Mouse (Mus musculus) regulatory T cell (primary cell): ENCODE measurements at regions not wholly inside any gene's neighbourhood (a gene's known extent, or its start where the extent isn't known, plus 50 kb on each side); places are given as distances from the start of the nearest gene placed in this dataset.
"Not testable (repeated sequence)": the region's sequence is repeated elsewhere in the genome, so short reads cannot be mapped to it uniquely, and the experiment has no call there.

Experiments used
- in situ Hi-C: fragments of 300-600 bp; cut with MboI, MseI; formaldehyde crosslinking; loops from one replicate; pipeline ENCODE4 v1.15.1; 2025; ENCODE audit warnings: high pct_unique_total_duplicates

DNA sequence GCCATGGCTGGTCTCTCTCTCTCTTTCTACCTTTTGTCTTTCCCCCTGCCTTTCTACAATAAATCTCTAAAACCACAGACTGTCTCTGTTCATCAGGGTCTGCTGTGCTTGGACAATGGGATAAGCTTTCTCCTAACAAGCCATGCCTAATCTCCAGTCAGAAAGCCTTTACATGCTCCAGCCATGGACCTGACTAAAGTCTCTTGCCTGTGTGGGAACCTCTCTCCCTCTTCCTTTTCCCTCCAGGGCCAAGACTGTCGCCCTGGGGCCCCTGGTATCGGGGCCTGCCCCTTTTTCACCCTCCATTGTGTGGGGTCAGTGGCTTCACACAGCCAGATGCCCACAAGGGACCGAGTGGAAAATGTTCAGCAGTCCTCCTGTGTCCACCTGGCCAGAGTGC lies 1151.3 kb upstream of the Prmt6 start:
- in situ Hi-C loops, result no loop called here

DNA sequence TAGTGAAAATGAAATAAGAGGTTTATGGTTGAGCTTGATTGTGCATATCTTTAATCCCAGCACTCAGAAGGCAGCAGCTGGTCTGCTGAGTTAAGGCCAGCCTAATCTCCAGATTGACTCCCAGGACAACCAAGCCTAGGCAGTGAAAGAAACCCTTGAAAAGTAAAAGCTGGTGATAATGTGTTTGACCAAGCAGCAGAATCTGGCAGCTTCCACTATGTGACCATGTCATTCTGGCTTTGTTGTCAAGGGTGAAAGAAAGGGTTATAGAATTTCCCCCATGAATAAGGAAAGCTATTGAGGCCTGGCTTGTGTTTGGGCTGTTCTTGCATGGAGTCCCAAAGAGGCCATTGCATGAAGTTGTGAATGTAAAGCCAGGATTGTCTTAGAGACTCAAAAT lies 1142.3 kb upstream of the Prmt6 start:
- in situ Hi-C loops, result no loop called here

DNA sequence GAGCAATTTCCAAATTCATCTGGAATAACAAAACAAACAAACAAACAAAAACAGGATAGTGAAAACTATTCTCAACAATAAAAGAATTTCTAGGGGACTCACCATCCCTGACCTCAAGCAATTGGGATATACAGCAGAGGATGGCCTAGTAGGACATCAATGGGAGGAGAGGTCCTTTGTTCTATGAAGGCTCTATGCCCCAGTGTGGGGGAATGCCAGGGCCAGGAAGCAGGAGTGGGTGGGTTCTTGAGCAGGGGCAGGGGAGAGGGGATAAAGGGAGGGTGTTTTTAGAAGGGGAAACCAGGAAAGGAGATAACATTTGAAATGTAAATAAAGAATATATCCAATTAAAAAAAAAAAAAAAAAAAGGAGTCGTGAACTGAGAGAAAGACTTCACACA lies 1141.9 kb upstream of the Prmt6 start:
- in situ Hi-C loops, result not testable (repeated sequence)

GRCm38 (mm10) chr3:111386745-111387144 lies 1135.9 kb upstream of the Prmt6 start:
- in situ Hi-C loops, result loop anchor here (10.0 kb wide), 1 partner anchor 572 kb away; no protein-coding TSS in a partner anchor

DNA sequence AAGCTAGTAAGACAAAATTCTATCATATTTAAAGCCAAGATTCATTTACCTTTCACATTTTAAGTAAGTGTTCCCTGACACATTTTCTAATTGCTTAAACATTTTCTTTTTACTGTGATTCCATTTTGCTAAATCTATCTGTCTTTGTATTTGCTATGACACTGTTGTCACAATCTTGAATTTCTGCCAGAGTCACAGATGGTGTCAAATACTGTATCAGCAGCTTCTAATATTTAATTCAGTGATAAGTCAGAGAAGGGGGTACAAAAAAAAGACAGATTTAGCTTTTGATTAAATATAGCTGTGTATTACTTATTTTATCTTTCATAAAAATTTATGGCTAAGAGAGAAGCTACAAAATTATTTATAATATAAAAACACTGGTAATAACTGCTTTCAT lies 1135.5 kb upstream of the Prmt6 start:
- in situ Hi-C loops, result loop anchor here (10.0 kb wide), 1 partner anchor 572 kb away; no protein-coding TSS in a partner anchor

- in situ Hi-C loops, result loop anchor here (10.0 kb wide), 1 partner anchor 571 kb away; no protein-coding TSS in a partner anchor
Measured at GRCm38 (mm10) chr3:111385627-111386026, 1134.8 kb upstream of the Prmt6 start.

DNA sequence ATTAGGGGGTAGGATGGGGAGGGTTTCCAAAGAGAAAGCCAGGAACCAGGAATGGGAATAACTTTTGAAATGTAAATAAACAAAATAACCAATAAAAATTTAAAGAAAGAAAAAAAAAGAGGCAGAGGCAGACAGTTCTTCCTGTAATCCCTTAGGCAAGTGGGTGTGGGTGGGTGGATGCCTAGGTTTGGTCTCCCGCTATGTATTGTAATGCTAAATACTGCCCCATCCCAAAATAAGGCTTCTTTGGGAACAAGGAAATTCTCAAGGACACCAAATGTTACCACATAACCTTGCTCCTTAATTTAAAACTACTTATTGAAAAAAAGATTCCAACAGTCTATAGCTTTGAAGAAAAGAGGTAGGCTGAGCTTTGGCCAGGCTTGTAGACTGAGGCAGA lies 1120.5 kb upstream of the Prmt6 start:
- in situ Hi-C loops, result no loop called here

DNA sequence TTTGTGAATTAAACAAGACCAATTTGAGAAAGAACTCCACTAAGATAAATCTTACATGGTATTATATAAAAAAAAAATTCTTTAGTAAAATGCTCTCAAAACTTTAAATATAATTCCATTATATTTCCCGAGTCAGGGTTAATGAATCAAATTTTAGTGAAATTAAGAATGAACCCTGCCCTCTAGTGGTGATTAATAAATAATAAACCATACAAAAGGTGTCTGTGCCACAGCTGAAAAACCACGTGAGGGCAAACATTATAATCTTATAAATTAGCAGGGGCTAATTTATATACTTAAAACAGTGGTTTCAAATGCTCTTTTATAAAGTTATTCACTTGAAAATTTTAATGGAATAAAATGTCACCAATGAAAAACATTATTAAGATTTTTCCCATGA lies 1087.4 kb upstream of the Prmt6 start:
- in situ Hi-C loops, result no loop called here

DNA sequence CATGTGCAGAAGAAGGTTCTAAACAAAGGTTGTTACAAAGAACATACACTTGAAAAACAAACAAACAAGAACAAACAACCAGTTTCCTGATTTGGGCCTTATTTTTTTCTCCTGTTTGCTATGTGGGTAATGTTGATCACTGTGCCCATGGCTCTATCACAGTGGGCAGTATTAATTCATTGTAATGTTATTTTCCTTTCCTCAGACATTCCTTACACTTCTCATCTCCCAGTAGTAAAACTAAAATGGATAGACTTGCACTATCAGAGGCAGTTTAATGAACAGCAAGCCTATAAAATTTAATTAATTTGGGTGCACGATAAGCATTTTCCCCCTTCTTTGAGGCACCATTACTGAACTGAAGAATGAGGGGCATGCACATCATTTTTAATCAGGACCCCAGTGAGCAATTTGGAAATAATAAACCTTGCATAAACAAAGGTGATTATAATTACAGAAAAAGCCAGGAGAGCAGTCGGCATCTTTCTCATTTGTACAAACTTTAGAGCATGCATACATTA lies 1040.3 kb upstream of the Prmt6 start:
- in situ Hi-C loops, result no loop called here

- in situ Hi-C loops, result no loop called here
Measured at GRCm38 (mm10) chr3:111281584-111281983, 1030.8 kb upstream of the Prmt6 start.
